Mouse (Mus musculus): Measurements from ENCODE around the gene Ppp1r21. TPM values are rescaled to one million over a fixed set of nuclear protein-coding genes. Genes with fewer than 3 reads are reported as not detected.

Gene Ppp1r21
- total and polyA plus RNA-seq, 3 experiments, result 11.1 to 16.2 TPM; not detected in 1

GRCm38 (mm10) chr17:88516477-88516876 is 13.4 kb upstream of the Ppp1r21 start:
- Histone ChIP-seq H3K36me3 (ENCODE audit: control insufficient read depth in 1 of 2, insufficient read depth in 2 of 2, low read length in 2 of 2) (no peaks in the 10 kb centered on the region), H3K9me3 (replicated peaks; ENCODE audit: insufficient read depth, low read length) (no peaks in the 10 kb centered on the region), H3K27me3 (ENCODE audit: control insufficient read depth in 1 of 2, insufficient read depth in 2 of 2, low read length in 2 of 2) (no peaks in the 10 kb centered on the region; a peak in 1 of 4 replicates), H3K79me2 (ENCODE audit: control insufficient read depth, insufficient read depth, low read length, poor library complexity) (no peaks in the 10 kb centered on the region), H3K4me3 (ENCODE audit: control insufficient read depth in 1 of 2, insufficient read depth in 1 of 2, low read depth in 2 of 2, low read length in 2 of 2) (no peak overlapping the region), H3K9ac (ENCODE audit: control insufficient read depth, low read depth, low read length, poor library complexity, severe bottlenecking) (no peak overlapping the region), H3K4me1 (ENCODE audit: control insufficient read depth in 1 of 2, insufficient read depth in 2 of 2, low read length in 2 of 2) (no peaks in the 10 kb centered on the region), H3K27ac (ENCODE audit: control insufficient read depth, low read depth, low read length) (no peak overlapping the region)
- TF ChIP-seq ZMIZ1 (IDR thresholded peaks at IDR 0.05; ENCODE audit: low read depth, low read length), result no peak
- TF ChIP-seq MXI1 (IDR thresholded peaks at IDR 0.05; ENCODE audit: low read depth, low read length), result no peak
- TF ChIP-seq UBTF (IDR thresholded peaks at IDR 0.05; ENCODE audit: borderline replicate concordance, insufficient read depth, low read depth, low read length), result no peak
- DNase-seq (ENCODE audit: low read depth, low spot score), result no peak

GRCm38 (mm10) chr17:88527781-88528180 is 2.1 kb upstream of the Ppp1r21 start:
- DNase-seq (ENCODE audit: low read depth, low spot score), result peak; percentile 60
- TF ChIP-seq RAD21 (IDR thresholded peaks at IDR 0.05; ENCODE audit: low read depth, low read length) (peak; percentile 44), ZNF384 (IDR thresholded peaks at IDR 0.05; ENCODE audit: low read depth, low read length) (peak; percentile 45; the same call in 1 of the 2 replicates), CTCF (IDR thresholded peaks at IDR 0.05 in 2 of 3, conservative IDR thresholded peaks at IDR 0.05 in 1 of 3; ENCODE audit: control insufficient read depth in 1 of 3, insufficient read depth in 1 of 3, low read depth in 2 of 3, low read length in 3 of 3, poor library complexity in 1 of 3, severe bottlenecking in 1 of 3) (peak in 2 of 3 experiments; percentile 11 to 63; a peak in 3 of 6 replicates), ZKSCAN1 (IDR thresholded peaks at IDR 0.05; ENCODE audit: low read depth, low read length) (no peak), SMC3 (IDR thresholded peaks at IDR 0.05; ENCODE audit: low read depth, low read length) (peak; percentile 58), ZC3H11A (IDR thresholded peaks at IDR 0.05; ENCODE audit: low read depth, low read length) (peak; percentile 39; the same call in 1 of the 2 replicates)
- H3K9ac ChIP-seq (ENCODE audit: control insufficient read depth, low read depth, low read length, poor library complexity, severe bottlenecking), result 0 out of 2 replicates have a peak overlapping the region, but pooled peaks have one; percentile 7
- no peaks in the 10 kb centered on the region for H3K27me3 ChIP-seq (ENCODE audit: control insufficient read depth in 1 of 2, insufficient read depth in 2 of 2, low read length in 2 of 2)
- H3K36me3 ChIP-seq (ENCODE audit: control insufficient read depth in 1 of 2, insufficient read depth in 2 of 2, low read length in 2 of 2), result peaks cover 0 to 11% of the 10 kb centered on the region in 2 experiments; a peak in 2 of 4 replicates
- no peak overlapping the region; a peak in 1 of 4 replicates for H3K4me3 ChIP-seq (ENCODE audit: control insufficient read depth in 1 of 2, insufficient read depth in 1 of 2, low read depth in 2 of 2, low read length in 2 of 2)
- H3K27ac ChIP-seq (ENCODE audit: control insufficient read depth, low read depth, low read length), result no peak overlapping the region
- H3K4me1 ChIP-seq (ENCODE audit: control insufficient read depth in 1 of 2, insufficient read depth in 2 of 2, low read length in 2 of 2), result peaks cover 6 to 15% of the 10 kb centered on the region in 2 experiments; a peak in 3 of 4 replicates
- peaks cover 4% of the 10 kb centered on the region; the same call in 1 of the 2 replicates for H3K79me2 ChIP-seq (ENCODE audit: control insufficient read depth, insufficient read depth, low read length, poor library complexity)
- H3K9me3 ChIP-seq (replicated peaks; ENCODE audit: insufficient read depth, low read length), result no peaks in the 10 kb centered on the region

- Histone ChIP-seq H3K36me3 (ENCODE audit: control insufficient read depth in 1 of 2, insufficient read depth in 2 of 2, low read length in 2 of 2) (peaks cover 0 to 11% of the 10 kb centered on the region in 2 experiments; a peak in 2 of 4 replicates), H3K9ac (ENCODE audit: control insufficient read depth, low read depth, low read length, poor library complexity, severe bottlenecking) (peak overlapping the region; percentile 74), H3K9me3 (replicated peaks; ENCODE audit: insufficient read depth, low read length) (no peaks in the 10 kb centered on the region), H3K4me1 (ENCODE audit: control insufficient read depth in 1 of 2, insufficient read depth in 2 of 2, low read length in 2 of 2) (peaks cover 6 to 15% of the 10 kb centered on the region in 2 experiments; a peak in 3 of 4 replicates), H3K27ac (ENCODE audit: control insufficient read depth, low read depth, low read length) (no peak overlapping the region), H3K79me2 (ENCODE audit: control insufficient read depth, insufficient read depth, low read length, poor library complexity) (peaks cover 4% of the 10 kb centered on the region; the same call in 1 of the 2 replicates), H3K27me3 (ENCODE audit: control insufficient read depth in 1 of 2, insufficient read depth in 2 of 2, low read length in 2 of 2) (no peaks in the 10 kb centered on the region), H3K4me3 (ENCODE audit: control insufficient read depth in 1 of 2, insufficient read depth in 1 of 2, low read depth in 2 of 2, low read length in 2 of 2) (peak overlapping the region; percentile 69 to 80)
- no peak for TF ChIP-seq RAD21 (IDR thresholded peaks at IDR 0.05; ENCODE audit: low read depth, low read length)
- TF ChIP-seq USF2 (IDR thresholded peaks at IDR 0.05; ENCODE audit: borderline replicate concordance in 1 of 2, insufficient read depth in 1 of 2, low read depth in 1 of 2, low read length in 2 of 2), result no peak
- TF ChIP-seq MAZ (IDR thresholded peaks at IDR 0.05; ENCODE audit: low read depth, low read length), result no peak
- no peak for TF ChIP-seq CHD1 (IDR thresholded peaks at IDR 0.05; ENCODE audit: low read depth, low read length)
- no peak for TF ChIP-seq POLR2A (IDR thresholded peaks at IDR 0.05; ENCODE audit: control insufficient read depth in 1 of 2, insufficient read depth in 1 of 2, low read depth in 1 of 2, low read length in 2 of 2, poor library complexity in 1 of 2)
- no peak for TF ChIP-seq SMC3 (IDR thresholded peaks at IDR 0.05; ENCODE audit: low read depth, low read length)
- TF ChIP-seq POLR2AphosphoS2 (IDR thresholded peaks at IDR 0.05; ENCODE audit: low read length), result no peak
- no peak for TF ChIP-seq MYC (IDR thresholded peaks at IDR 0.05; ENCODE audit: low read depth, low read length)
- TF ChIP-seq TCF12 (IDR thresholded peaks at IDR 0.05; ENCODE audit: low read depth, low read length), result no peak
- TF ChIP-seq ZKSCAN1 (IDR thresholded peaks at IDR 0.05; ENCODE audit: low read depth, low read length), result no peak
- TF ChIP-seq GABPA (IDR thresholded peaks at IDR 0.05; ENCODE audit: low read depth, low read length), result no peak
- no peak for TF ChIP-seq RCOR1 (IDR thresholded peaks at IDR 0.05; ENCODE audit: low read depth, low read length)
- TF ChIP-seq USF1 (IDR thresholded peaks at IDR 0.05; ENCODE audit: low read depth, low read length), result no peak
- no peak for DNase-seq (ENCODE audit: low read depth, low spot score)
Measured at GRCm38 (mm10) chr17:88530236-88530619, 310 bp downstream of the Ppp1r21 start.

Measured in MEL (cell line).